Mouse (Mus musculus) heart, adult 2 months (tissue): ENCODE data around the gene Sh3bp1. TPM values are rescaled to one million over a fixed set of nuclear protein-coding genes. Genes with fewer than 3 reads are reported as not detected.
A peak's percentile ranks its signal among the peaks of the same experiment; 100 is the strongest.
"Not testable (repeated sequence)": the region's sequence is repeated elsewhere in the genome, so short reads cannot be mapped to it uniquely, and the experiment has no call there.

Source experiments
- DNase-seq, 2 experiments: peaks; one replicate each; pipeline ENCODE4 v3.0.0; 2021
- H3K27ac ChIP-seq: fragments of 200-600 bp; 2 replicates; pipeline ENCODE4 v1.8.1; 2022
- H3K27me3 ChIP-seq: fragments of 200-500 bp; 2 replicates; pipeline ENCODE4 v1.6.1; 2012; ENCODE audit warnings: mild to moderate bottlenecking, low read length, inconsistent platforms, mixed read lengths; ENCODE audit not compliant: control insufficient read depth, insufficient read depth
- H3K36me3 ChIP-seq: fragments of 200-500 bp; 2 replicates; pipeline ENCODE4 v1.6.1; 2012; ENCODE audit warnings: low read length, inconsistent platforms; ENCODE audit not compliant: control insufficient read depth, insufficient read depth
- H3K4me1 ChIP-seq: fragments of 200-500 bp; 2 replicates; pipeline ENCODE4 v1.6.1; 2011; ENCODE audit warnings: low read length; ENCODE audit not compliant: control insufficient read depth, insufficient read depth
- H3K4me3 ChIP-seq: fragments of 200-600 bp; 2 replicates; pipeline ENCODE4 v1.8.1; 2022
- H3K79me2 ChIP-seq: fragments of 200-500 bp; replicated peaks from 2 replicates; pipeline ENCODE4 v1.6.1; 2012; ENCODE audit warnings: mild to moderate bottlenecking, inconsistent platforms, low read length, moderate library complexity, mixed read lengths; ENCODE audit not compliant: control insufficient read depth, insufficient read depth
- H3K9ac ChIP-seq: fragments of 200-500 bp; 2 replicates; pipeline ENCODE4 v1.6.1; 2012; ENCODE audit warnings: low read depth, mild to moderate bottlenecking, control low read depth, inconsistent platforms, low read length, mixed read lengths
- CTCF ChIP-seq: fragments of 200-600 bp; IDR thresholded peaks from 2 replicates; pipeline ENCODE4 v1.8.1; 2022; ENCODE audit warnings: antibody characterized with exemption, mild to moderate bottlenecking, moderate library complexity
- EP300 ChIP-seq: fragments of 200-500 bp; IDR thresholded peaks from 2 replicates; pipeline ENCODE4 v1.6.1; 2011; ENCODE audit warnings: low read depth, low read length, control low read depth; ENCODE audit not compliant: insufficient read depth
- POLR2A ChIP-seq: fragments of 200-500 bp; IDR thresholded peaks from 2 replicates; pipeline ENCODE4 v1.6.1; 2011; ENCODE audit warnings: mild to moderate bottlenecking, low read depth, low read length, control low read depth; ENCODE audit not compliant: insufficient read depth
- WGBS: fragments of 180-500 bp; shearing (Covaris S2); methylation state at CpG from one replicate; pipeline ENCODE4 v1.1.7; 2018; 5-methylcytosine and 5-hydroxymethylcytosine counted together
- intact Hi-C: fragments of 180-260 bp; cut with DNase I; formaldehyde crosslinking; loops from one replicate; pipeline ENCODE4 v1.15.1; 2025
- polyA plus RNA-seq: library from polyadenylated mRNA; depleted of rRNA; stranded (reverse); fragments of >200 nt; gene quantifications from 2 replicates; pipeline ENCODE4 v1.2.3, GENCODE M21; 2012
- total RNA-seq, 2 experiments: library from RNA; stranded (reverse); gene quantifications; 2 replicates each; pipeline ENCODE4 v1.2.3; 2021

The Sh3bp1 gene
- total and polyA plus RNA-seq, 3 experiments, result 2.6 to 19.2 (median 3.3) TPM

DNA sequence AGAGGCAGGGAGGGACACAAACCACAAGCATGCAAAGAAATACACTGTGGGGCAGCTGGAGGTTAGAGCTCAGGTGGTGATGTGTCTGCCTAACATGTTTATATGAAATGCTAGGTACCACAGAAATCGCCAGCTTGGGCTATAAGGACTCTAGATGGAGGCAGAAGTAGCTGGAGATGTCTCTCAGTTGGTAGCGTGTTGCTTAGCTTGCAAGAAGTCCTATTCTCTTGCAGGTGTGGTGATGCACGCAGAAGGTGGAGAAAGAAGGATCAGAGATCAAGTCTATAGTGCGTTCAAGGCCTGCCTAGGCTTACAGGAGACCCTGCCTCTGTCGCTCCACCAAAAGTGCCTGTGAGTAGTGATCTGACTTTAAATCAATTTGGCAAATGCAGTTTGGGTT lies 24.0 kb upstream of the Sh3bp1 start:
- H3K9ac ChIP-seq, result no peak overlapping the region
- no peak overlapping the region for H3K4me3 ChIP-seq
- no peak overlapping the region for H3K27ac ChIP-seq
- H3K79me2 ChIP-seq, result no peaks in the 10 kb centered on the region
- no peak for DNase-seq
- H3K4me1 ChIP-seq, result peaks cover 5% of the 10 kb centered on the region
- intact Hi-C loops, result no loop called here
- no peak for TF ChIP-seq CTCF
- no peak for TF ChIP-seq POLR2A
- no peak for TF ChIP-seq EP300
- H3K36me3 ChIP-seq, result no peaks in the 10 kb centered on the region
- WGBS, result 93% methylated on average over 5 of the region's 5 CpGs
- H3K27me3 ChIP-seq, result no peaks in the 10 kb centered on the region

DNA sequence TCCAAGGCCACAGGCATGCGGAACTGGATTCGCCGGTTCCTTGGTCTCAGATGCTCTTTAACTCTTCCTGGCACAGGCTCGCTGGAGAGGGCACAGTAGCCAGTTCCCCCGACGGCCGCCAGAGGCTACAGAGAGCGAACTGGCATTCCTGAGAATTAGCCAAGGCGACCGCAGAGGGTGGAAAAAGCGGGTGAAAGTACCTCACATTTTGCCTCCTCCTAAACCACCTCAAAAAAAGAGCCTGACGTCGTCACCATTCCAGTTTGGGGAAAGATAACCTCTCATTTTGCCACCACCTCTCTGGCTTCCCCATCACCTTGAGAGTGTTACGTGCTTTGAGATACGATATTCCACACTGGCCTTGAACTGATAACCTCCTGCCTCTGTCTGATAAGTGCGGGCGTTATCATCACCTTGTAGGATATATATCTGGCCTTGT lies 23.3 kb upstream of the Sh3bp1 start:
- peak; percentile 47; the same call in 1 of the 2 replicates for TF ChIP-seq POLR2A
- TF ChIP-seq CTCF, result peak; percentile 91
- TF ChIP-seq EP300, result no peak
- peak; percentile 76 to 79 for DNase-seq
- Histone ChIP-seq H3K36me3 (no peaks in the 10 kb centered on the region), H3K9ac (peak overlapping the region; percentile 57), H3K27ac (peak overlapping the region; percentile 99), H3K27me3 (no peaks in the 10 kb centered on the region), H3K79me2 (no peaks in the 10 kb centered on the region), H3K4me1 (peaks cover 5% of the 10 kb centered on the region), H3K4me3 (peak overlapping the region; percentile 85)
- intact Hi-C loops, result no loop called here
- WGBS, result 4% methylated on average over 17 of the region's 17 CpGs

DNA sequence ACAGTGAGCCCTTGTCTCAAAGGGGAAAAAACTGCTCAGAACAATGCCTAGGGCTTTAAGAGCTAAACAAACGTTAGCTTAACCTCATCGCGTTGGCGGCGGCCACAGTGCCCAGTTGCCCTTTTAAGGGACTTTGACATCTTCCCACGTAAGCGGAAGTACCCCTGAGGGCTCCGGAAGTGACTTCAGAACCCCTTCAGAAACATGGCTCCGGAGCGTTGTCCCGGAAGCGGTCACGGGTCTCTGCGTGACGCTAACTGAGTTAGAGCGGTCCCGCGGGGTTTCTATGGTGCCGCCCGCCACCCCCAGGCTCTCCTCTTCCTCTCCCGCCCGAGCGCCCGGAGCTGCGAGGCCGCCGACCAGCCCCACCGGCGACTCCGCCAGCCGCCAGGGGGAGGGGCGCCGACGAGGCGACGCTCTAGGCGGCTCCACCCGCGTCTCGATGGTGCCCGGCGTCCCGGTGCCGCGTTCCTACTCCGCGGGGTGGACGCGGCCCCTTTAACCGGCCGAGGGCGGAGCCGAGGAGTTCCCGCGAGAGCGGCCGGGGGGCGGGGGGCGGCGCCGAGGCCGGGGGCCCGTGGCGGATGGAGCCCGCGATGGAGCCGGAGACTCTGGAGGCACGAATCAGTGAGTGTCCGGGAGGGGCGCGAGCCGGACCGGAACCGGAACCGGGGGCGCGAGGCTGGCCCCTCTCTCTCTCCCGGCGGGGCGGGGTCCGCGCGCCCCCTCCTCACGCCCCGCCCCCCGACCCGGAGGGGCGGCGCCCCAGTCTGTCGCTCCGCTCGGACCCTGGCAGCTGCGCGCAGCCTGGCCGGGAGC lies 22.4 kb upstream of the Sh3bp1 start, which contains the start of gene Gga1:
Gene Gga1, plus strand, starts transcription at position 200 of the 819 bp plus-strand sequence.
- peaks cover 5% of the 10 kb centered on the region for H3K4me1 ChIP-seq
- under 1% methylated on average over 69 of the region's 95 CpGs for WGBS
- peak within 1 kb of the TSS; percentile 99 for H3K27ac ChIP-seq
- H3K36me3 ChIP-seq, result no peaks in the 10 kb centered on the region
- H3K27me3 ChIP-seq, result no peaks in the 10 kb centered on the region
- TF ChIP-seq CTCF, result peak; percentile 53
- peak; percentile 91 for TF ChIP-seq POLR2A
- TF ChIP-seq EP300, result peak; percentile 59
- H3K9ac ChIP-seq, result peak within 1 kb of the TSS; percentile 86
- H3K4me3 ChIP-seq, result peak within 1 kb of the TSS; percentile 85
- peak; percentile 92 to 95 for DNase-seq
- intact Hi-C loops, result no loop called here
- no peaks in the 10 kb centered on the region for H3K79me2 ChIP-seq

DNA sequence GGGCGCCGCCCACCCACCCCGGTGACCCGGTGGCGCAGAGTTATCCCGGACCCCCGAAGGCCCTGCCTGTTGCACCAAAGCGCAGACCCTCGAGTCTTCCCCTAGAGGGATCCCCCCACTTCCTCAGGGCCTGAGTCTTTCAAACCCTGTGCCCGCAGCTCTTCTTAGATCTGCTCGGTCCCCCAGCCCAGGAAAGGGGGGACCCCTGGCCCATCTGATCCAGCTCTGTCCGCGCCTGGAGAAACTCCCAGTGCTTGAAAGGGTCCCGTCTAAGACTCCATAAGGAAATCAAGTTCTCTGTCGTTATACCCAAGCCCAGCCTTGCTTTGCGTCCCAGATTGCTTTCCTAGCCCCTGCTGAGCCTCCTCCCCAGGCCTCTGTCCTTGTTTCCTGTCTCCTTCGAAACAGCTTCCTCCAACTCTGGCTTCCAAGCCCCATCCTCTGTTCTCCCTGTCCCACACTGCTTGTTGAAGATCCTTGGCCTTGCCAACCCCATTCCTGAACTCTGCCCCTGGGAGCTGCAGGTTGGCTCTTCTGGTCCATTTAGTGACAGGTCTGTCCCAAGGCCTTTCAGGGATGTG lies 21.7 kb upstream of the Sh3bp1 start:
- Histone ChIP-seq H3K27me3 (no peaks in the 10 kb centered on the region), H3K4me1 (peaks cover 5% of the 10 kb centered on the region), H3K4me3 (peak overlapping the region; percentile 85), H3K9ac (peak overlapping the region; percentile 86), H3K36me3 (no peaks in the 10 kb centered on the region), H3K79me2 (no peaks in the 10 kb centered on the region), H3K27ac (peak overlapping the region; percentile 99)
- TF ChIP-seq CTCF (no peak), POLR2A (no peak), EP300 (no peak)
- intact Hi-C loops, result no loop called here
- no peak for DNase-seq
- WGBS, result 1% methylated on average over 17 of the region's 17 CpGs

DNA sequence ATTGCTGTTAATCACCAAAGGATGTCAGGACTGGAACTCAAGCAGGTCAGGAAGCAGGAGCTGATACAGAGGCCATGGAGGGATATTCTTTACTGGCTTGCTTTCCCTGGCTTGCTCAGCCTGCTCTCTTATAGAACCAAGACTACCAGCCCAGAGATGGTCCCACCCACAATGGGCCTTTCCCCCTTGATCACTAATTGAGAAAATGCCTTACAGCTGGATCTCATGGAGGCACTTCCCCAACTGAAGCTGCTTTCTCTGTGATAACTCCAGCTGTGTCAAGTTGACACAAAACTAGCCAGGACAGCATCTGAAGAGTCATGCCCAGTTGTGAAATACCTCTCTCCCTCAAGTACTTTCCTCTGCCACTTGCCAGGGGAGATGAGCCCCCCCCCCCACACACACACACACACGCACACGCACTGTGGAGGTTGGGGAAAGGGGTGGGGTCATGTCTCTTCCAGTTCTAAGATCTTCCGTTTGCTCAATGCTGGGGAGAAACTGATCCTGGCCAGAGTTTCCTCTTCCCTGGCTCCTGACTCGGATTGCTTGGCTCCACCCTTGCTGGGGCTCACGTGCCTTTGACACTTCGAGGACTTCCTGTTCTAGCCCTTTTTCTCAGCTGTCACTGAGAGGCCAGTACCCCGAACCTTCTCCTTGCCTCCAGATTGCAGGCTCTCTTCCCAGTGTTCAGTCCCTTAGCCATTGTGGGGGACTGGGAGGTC lies 20.6 kb upstream of the Sh3bp1 start:
- DNase-seq, result peak; percentile 46 to 65
- H3K27me3 ChIP-seq, H3K27ac ChIP-seq, H3K4me3 ChIP-seq, H3K79me2 ChIP-seq, H3K36me3 ChIP-seq, H3K9ac ChIP-seq, intact Hi-C loops, H3K4me1 ChIP-seq: not testable (repeated sequence)
- 19% methylated on average over 7 of the region's 7 CpGs for WGBS

DNA sequence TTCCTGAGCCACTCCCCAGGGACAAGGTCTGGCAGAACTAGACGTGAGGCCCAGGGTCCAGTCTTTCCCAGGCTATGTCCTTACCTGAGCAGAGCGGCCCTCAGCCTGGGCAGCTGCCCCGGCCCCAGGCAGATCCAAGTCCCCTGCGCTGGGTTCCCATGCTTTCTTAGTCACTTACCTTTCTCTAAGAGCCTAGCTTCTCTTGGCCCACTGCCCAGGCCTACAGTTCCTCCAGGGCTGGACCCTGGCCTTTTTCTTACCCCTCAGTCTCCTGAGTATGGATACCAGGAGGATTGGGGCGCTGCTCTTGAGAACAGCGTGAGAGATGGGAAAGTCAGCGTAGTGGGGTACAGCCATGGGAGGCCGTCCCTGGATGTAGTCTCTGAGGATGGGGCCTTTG lies 19.1 kb upstream of the Sh3bp1 start:
- Histone ChIP-seq H3K27ac (no peak overlapping the region), H3K9ac (no peak overlapping the region), H3K4me3 (no peak overlapping the region), H3K27me3 (no peaks in the 10 kb centered on the region), H3K79me2 (no peaks in the 10 kb centered on the region), H3K4me1 (peaks cover 5% of the 10 kb centered on the region), H3K36me3 (no peaks in the 10 kb centered on the region)
- TF ChIP-seq EP300 (no peak), POLR2A (no peak), CTCF (no peak)
- intact Hi-C loops, result no loop called here
- no peak for DNase-seq
- 89% methylated on average over 8 of the region's 8 CpGs for WGBS
